Mouse (Mus musculus) heart, postnatal 14 days (tissue): Measurements from ENCODE around the gene Rab11fip3. TPM values are rescaled to one million over a fixed set of nuclear protein-coding genes. Genes with fewer than 3 reads are reported as not detected.

Experiments
- DNase-seq, 2 experiments: peaks; one replicate each; pipeline ENCODE4 v3.0.0; 2021 to 2022
- intact Hi-C: fragments of 180-260 bp; cut with DNase I; formaldehyde crosslinking; loops from one replicate; pipeline ENCODE4 v1.15.1; 2025
- total RNA-seq, 2 experiments: library from RNA; stranded (reverse); gene quantifications; 2 replicates each; pipeline ENCODE4 v1.2.3; 2021

Gene Rab11fip3
- total RNA-seq, 2 experiments from 2014 or later, result 22.7 to 25.3 TPM

DNA sequence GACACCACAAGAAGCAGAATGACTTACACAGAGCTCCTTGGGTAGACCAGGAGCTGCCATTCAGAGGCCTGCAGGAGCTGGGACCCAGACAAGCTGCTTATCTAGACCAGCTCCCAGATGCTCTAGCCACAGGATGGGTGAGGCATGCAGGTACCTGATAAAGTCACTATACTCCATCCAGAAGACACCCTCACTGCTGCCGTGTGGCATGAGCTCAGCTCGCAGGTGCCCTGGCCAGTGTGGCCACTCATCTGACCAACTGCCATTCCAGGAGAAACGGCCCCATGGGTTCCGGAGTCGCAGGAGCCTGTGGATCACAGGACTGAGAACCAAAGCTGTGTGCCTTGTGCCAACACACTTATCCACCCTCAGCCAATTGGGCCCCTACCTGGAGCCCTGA lies 107.8 kb downstream of the Rab11fip3 start:
- intact Hi-C loops, result no loop called here
- DNase-seq, result no peak

DNA sequence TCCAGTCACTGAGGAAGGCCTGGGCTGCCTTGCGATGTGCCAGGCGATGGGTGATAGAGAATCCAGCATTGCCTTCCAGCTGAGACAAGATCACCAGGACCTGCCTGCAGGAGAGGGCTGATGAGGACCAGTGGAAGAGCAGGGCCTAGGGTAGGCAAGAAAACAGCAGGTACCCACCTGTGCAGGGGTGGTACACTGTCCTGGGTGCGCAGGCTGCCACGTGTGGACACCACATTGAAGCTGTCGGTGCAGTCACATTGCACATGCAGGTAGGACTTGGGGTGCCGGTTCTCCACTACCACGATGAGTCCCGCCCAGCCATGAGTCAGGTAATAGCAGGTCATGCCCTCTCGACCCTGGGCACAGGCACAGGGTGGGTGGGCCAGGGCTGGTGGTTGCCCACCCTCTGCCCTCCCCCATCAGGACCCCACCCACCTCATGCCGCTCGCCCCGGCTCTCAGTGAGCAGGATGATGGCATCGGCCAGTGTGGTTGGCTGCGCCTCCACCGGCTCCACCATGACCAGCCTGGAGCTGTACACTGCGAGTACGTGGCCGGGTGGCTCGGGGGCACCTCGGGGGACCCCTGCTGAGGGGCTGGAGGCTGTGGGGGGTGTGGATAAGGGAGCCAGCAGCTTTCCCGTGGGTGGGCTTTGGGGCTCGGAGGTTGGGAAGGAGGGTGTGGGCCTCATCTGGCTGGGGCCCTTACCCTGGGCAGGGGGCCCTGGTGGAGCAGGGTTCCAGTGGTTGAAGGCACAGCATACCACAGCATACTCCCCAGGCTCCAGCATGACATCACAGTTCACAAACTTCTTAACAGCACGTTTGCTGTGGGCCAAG lies 109.5 kb downstream of the Rab11fip3 start:
- intact Hi-C loops, result no loop called here
- DNase-seq, result no peak

DNA sequence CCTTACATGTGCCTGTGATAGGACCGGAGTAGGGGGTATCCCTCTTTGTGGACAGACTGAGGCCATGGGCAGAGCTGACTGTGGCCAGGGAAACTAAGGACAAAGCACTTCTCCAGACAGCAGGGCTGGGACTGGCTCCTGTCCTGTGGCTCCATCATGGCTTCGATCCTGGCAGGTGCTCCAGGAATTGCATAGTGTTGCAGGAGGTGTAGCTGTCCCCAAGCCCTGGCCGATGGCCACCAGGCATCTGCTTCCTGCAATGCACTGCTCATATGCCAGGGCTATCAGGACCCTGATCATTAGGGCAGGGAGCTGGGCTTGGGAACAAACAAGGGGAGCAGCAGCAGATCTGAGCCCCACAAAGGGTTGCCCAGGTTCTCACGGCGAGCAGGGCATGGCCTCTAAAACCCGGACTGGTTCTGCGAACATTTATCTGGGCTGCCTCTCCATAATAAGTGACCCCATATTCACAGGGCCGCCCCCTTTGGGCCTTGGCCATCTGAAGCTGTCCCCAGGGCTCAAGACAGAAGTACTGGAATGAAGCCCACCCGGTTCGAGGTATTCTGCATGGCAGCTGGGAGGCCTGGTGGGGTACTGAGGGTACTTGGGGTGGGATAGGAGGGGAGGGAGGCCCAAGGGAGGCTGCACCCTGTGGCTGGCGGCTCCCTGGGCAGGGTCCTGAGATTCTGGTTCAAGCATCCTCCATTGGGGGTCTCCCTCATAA lies 110.4 kb downstream of the Rab11fip3 start:
- no peak for DNase-seq
- intact Hi-C loops, result no loop called here

DNA sequence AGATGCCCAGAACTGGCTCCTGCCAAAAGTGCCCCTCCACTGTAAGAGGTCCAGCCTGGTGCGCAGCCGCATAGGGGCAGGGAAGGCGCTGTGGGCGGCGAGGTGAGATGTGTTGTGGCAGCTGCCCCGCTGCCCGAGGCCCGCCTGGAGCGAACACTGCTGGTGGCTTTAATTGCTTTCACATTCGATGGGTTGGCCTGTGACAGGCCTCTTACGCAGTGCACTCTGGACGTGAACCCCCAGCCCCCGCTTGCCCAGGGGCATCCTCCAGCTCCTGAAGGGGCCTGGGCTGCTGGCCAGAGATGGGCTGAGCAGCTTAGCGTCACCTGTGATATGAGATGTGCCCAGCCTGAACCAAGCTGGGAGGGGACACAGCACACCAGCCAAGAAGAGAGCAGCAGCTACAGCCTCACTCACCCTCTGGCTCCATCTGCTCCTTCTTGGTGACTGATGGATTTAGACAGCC lies 111.7 kb downstream of the Rab11fip3 start:
- DNase-seq, result no peak
- intact Hi-C loops, result no loop called here

DNA sequence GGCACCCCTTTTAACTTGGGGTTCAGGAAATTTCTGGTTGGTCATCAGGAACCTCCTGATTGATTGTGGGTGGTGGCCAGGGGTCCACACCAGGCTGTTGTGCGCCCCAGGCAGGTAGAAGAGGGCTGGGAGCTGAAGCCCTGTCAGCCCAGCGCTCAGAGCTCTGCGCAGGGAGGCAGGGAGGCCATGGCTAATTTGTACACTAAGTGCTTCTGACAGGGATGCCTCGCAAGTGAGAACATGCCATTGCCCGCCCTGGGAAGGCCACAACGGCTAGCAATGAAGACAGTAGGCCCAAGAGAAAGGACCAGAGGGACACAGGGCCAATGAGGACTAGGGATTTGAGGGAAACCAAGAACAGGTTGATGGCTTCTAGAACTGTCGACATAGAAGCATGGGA lies 112.7 kb downstream of the Rab11fip3 start:
- intact Hi-C loops, result no loop called here
- DNase-seq, result no peak

DNA sequence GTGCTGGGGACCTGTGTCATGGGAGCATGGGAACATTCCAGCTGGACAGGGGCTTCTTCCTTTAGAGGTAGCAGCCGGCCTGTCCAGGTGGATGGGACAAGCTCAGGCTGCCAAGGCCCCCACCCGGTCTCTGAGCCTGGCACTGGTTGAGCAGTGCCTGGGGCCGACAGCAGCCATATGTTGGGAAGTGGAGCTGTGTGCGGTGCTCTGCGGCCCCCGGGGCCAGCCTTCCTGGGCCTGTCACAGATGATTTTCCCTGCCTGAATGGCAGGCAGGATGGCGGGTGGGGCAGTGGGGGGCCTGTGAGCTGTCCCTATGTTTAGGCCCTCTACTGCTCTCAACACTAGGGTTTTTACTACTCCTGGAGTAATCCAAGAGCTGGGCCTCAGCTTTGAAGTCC lies 113.2 kb downstream of the Rab11fip3 start:
- intact Hi-C loops, result no loop called here
- no peak for DNase-seq

DNA sequence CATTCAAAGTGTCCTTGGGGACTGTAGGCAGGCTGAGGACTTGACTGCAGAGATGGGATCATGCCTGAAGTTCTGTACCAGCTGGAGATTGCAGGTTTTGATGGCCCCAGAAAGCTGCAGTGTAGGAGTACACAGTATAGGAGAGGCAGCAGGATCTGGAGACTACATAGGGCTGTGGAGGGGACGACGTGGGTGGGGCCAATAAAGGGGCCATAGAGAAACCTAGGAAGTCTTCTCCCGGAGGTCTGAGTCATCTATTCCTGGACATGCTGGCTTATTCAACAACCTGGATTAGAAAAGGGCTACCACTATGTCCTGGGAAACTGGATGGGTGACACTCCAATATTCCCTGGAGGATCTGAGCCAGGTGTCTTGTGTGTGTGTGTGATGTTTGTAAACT lies 113.6 kb downstream of the Rab11fip3 start:
- intact Hi-C loops, result no loop called here

DNA sequence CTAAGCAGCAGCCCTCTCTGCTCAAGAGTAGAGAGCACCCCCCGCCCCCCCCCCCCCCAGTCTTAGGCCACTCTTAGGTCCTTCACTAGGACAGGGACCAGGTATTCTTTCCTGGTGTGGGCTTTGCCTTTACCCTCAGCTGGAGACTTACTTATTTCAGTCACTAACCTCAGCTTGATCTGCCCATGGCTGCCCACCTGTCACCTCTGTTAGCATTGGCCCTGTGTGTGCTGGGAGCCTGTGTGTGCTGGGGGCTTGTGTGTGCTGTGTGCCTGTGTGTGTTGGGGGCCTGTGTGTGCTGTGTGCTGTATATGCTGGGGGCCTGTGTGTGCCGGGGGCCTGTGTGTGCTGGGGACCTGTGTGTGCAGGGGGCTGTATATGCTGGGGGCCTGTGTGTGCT lies 114.7 kb downstream of the Rab11fip3 start:
- intact Hi-C loops, result no loop called here
- DNase-seq, result no peak

More for the DNA sequence above, 113.6 kb downstream of the Rab11fip3 start:
- DNase-seq, result no peak

DNA sequence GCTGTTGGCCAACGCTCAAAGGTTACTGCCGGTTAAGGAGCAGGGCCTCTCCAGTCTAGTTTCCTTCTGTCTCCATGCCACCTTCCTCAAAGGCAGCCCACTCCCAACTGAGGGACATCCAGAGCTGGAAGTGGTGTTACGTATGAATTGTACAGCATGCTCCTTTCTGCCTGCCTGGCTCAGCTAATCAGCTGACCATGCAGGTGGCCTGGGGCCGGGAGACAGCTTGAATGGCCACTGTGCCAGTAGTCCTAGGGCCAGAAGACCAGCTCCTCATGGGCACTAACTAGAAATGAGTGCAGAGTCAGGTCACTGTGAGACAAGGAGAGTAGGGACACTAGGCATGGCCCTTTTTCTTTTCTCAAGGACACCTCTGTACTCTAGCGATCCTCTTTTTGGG lies 116.2 kb downstream of the Rab11fip3 start:
- no peak for DNase-seq
- intact Hi-C loops, result no loop called here

DNA sequence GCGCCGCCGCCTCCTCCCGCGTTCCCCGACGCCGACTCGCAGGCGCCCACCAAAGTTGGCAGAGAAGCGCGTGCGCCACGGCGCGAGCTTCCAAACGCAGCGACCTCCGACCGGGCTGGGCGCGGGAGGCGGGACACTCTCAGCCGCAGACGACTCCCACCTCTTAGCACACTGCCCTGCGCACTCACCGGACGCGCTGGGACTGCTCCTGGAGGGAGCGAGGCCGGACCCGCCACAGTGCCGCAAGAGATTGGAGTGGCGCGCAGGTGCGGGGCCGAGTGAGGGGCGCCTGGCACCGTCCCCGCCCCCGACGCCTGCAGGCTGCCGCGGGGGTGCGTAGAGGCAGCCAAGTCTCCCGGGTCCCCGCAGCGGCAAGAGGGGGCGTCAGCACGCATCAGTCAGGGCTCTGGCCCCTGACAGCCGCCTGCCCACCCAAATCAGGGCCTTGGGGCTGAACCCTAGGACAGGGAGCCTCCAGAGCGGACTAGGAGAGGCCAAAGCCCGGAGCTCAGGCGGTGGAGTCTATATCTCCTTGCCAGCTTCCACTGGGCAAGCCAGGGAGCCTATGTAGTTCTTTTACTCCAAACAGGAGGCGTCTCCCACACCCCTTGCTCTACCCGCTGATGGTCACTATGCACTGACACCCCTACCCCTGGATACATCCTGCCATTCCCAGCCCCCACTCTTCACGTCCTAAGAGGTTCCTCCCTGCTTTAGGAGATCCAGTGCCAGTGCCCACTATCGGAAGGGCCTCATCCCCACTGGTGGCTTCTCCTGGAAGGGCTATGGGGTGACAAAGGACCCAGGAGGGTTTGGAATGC lies 117.3 kb downstream of the Rab11fip3 start, which contains the start of gene A930017K11Rik:
TSS of gene A930017K11Rik (minus strand) at position 763 of the 821 bp plus-strand sequence.
- intact Hi-C loops, result no loop called here
- peak; percentile 13 to 17 for DNase-seq

DNA sequence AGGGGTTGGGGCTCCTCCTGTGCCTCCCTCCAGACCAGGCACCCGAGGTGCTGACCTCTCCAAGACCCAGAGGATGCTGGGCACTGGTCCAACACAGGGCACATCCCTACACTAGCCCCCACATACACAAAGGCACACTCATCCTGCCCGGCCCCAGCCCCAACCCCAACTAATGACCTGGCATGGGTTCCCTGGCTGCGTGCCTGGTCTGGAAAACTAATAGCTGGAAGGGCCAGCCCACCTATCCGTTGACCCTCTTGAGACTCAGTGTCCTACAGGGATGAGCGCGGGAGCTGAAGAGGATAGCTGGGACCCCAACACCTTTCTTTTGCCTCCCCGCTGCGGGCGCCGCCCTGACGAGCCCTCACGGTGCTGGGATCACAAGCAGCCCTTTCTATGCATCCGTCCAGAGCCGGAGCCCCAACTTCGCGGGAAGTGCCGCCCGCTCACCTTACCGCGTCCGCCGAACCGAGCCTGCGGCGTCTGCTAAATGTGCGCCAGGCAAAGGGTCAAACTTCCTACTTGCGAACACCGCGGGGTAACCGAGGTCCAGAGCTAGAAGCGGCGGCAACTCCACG lies 118.0 kb downstream of the Rab11fip3 start:
- intact Hi-C loops, result no loop called here

DNA sequence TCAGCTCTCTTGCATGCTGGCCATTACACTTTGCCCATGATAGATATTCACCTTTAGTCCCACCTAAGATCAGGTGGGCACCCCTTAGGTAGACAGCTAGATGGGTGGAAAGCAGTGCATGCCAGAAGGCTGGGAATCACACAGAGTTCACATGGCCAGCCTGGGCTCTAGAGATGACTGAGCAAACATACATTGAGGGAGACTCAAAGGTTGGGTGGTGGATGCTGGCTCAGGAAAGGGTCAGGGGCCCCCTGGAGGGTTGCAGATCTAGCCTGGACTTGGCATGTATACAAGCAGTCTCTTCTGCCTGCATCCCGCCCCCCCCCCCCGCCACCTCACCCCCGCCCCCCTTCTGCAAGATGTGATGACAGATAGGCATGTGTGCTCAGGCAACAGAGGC lies 118.6 kb downstream of the Rab11fip3 start:
- intact Hi-C loops, result no loop called here
- DNase-seq, result no peak

More for the DNA sequence above, 118.0 kb downstream of the Rab11fip3 start:
- DNase-seq, result no peak

DNA sequence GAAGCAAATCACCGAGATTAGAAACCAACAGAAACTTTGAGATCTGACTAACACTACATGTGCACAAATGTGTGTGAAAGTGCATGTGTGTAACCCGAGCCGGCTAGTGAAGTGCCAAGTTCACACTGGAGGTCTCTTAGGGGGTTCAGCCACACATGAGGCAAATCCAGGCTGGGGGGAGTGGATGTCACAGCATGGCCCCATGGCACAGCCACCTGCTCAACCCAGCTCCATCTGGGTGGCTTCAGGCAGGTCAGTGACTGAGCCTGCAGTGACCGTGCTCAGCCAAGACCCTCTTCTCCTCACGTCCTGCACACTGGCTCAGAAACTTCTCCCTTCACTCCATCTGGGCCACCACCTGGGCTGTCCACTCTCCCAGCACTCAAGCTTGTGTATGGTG lies 119.4 kb downstream of the Rab11fip3 start:
- no peak for DNase-seq
- intact Hi-C loops, result no loop called here

DNA sequence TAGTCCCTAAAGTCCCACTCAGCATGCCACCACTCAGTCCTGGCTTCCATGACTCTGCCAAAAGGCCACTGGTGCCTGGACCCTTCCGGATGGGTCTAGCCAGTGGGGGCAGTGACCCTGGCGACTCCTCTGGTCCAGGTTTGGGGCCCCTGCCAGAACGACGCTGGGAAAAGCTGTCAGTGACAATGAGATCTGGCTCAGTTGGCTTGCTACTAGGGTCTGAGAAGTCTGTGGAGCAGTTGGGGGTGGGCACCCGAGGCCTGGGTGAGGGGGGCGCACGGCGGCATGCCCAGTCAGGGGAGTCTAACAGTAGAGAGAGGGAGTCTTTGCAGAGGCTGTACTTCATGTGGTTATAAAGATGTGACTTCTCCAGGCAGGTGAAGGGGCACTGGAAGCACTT lies 121.3 kb downstream of the Rab11fip3 start:
- intact Hi-C loops, result no loop called here
- no peak for DNase-seq

DNA sequence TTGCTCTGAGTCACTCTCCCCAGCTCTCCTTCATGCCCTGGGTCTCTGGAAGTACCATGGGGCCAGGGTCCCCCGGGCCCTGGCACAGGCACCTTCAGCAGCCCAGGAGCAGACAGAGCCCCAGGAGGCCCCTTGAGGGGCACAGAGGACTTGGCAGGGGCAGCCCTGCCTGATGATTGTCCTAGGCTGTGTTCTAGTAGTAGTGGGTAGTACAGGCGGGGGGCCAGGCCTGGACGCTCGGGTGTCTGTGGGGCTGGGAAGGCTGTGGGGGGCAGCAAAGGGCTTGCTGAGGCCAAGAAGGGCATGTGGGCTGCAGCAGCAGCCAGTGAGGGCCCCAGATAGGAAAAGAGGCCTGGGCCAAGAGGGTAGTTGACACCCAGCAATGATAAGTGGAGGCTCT lies 121.8 kb downstream of the Rab11fip3 start:
- DNase-seq, result no peak
- intact Hi-C loops, result no loop called here

DNA sequence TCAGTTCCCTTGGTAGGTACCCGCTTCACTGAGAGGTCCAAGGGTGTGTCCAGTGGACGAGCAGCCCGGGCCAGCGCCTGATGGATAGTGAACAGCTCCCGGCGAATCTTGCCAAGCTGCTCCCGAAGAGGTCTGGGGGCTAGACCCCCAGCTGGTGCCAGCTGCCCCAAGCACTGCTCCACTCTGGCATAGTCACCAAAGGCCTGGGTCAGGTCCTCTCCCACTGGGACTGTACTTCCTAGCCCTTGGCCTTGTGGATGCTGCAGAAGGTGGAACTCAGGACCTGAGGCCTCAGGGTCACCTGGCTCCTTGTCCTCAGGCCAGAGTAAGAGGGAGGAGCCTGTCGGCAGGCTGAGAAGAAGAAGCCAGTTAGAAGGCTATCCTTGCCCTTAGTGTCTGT lies 122.5 kb downstream of the Rab11fip3 start:
- no peak for DNase-seq
- intact Hi-C loops, result no loop called here

DNA sequence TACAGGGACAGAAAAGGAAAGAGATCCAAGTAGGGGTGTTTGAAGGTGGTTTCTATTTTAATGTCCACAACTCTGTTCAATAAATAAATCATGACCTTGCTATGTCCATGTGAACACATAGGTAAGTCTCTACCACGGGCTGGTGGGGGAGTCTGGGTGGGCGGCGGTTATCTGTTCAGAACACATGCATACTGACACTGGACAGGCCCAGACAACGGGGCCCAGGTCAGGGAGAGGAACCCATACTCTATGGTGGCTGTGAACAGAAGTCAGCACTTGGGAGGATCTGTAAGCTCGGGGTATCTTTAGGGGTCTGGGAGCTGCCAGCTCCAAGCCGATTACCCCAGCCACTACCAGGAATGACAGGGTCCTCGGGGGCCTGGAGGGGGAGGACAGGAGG lies 123.0 kb downstream of the Rab11fip3 start:
- intact Hi-C loops, result no loop called here
- DNase-seq, result no peak

DNA sequence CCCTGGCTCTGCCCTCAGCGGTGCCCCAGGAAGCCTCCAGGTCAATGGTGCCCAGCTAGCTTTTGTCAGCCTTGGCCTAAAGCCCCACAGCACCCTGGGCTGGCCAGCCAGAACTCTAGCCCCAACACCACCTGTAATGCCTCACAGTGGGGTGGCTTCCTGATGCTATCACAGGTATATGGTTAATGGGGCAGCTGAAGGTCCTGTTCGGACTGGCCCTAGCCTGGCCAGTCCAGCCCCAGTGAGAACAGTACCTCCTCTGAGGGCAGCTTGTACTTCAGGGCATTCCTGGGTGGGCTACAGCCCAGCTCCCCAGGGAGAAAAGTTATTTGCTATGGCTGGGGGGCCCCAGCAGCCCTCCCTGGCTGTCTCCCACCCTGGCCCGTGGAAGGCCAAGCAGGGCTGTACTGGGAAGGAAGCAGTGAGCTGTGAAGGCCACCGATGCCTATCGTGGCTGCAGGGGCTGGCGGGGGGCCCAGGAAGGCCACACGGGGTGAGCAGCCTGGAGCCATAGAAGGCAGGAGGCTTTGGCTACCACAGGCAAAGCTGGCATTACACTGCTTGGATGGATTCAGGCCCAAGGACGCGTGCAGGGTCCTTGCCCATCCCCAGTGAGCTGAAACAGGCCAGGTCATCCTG lies 123.7 kb downstream of the Rab11fip3 start:
- DNase-seq, result peak; percentile 33 to 55
- intact Hi-C loops, result no loop called here

DNA sequence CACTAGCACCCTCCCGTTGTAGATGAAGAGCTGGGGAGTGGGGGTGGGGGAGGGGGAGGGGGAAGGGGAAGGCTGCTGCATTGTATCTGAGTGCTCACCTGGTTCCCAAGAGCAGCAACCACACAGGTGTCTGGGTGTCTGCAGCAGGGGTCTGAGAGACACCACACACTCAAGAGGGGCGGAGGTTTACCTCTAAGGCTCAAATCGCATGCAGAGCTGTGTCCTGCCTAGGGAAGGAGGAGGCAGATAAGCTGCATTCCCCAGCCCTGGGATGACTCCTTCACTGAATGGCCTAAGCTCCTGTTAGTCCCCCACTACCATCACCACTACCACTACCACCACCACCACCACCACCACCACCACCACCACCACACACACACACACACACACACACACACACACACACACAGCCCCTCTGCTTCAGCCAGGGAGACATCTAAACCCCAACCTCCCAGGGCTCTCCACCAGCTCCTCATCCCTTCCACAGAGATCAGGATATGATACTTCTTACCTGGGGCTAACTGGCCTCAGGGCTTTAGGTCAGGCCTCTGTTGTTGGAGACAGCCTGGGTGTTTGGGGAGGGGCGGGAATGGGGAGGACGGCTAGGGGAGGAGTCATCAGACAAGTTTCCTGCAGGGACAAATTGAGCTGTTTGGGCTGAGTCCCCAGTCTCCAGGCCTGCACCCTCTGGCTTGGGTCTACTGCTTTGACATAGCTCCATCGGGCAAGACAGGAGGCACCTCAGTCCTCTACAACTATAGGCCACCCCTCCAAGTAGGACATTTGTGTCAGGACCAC lies 124.8 kb downstream of the Rab11fip3 start, which contains the start of the genes Pigq and Nhlrc4:
TSS of gene Pigq (minus strand) at position 571 of the 798 bp plus-strand sequence.
TSS of gene Nhlrc4 (minus strand) at position 596 of the 798 bp plus-strand sequence.
- DNase-seq, result no peak
- intact Hi-C loops, result no loop called here
